Mouse (Mus musculus) urinary bladder, adult 18-20 months (tissue): ENCODE data around the gene Stfa1.
"Not testable (repeated sequence)": the region's sequence is repeated elsewhere in the genome, so short reads cannot be mapped to it uniquely, and the experiment has no call there.

Experiments used
- DNase-seq, 2 experiments: peaks; one replicate each; pipeline ENCODE4 v3.0.0; 2022; ENCODE audit warnings: low spot score in 2 of 2, mixed read lengths in 2 of 2

Gene Stfa1

DNA sequence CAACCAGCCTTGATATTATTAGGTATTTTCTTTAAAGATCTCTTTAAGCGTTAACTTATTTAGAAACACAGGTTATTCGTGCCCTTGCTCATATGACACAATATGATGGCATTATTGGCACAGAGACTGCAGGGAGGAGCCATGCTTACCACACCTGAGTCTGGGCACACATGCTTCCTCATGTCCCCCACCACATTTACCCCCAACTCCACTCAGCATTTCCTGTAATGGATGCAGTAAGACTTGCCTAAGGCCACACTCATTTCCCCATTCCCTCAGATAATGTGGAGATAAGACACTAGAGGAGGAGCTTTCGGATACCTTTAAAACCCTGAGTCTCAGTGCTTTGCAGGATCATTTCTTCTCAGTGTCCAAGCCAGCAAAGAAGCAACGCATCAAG is at the start of gene Stfa1:
TSS of gene Stfa1 (plus strand) at position 156 of the 400 bp plus-strand sequence.
- DNase-seq: not testable (repeated sequence)

DNA sequence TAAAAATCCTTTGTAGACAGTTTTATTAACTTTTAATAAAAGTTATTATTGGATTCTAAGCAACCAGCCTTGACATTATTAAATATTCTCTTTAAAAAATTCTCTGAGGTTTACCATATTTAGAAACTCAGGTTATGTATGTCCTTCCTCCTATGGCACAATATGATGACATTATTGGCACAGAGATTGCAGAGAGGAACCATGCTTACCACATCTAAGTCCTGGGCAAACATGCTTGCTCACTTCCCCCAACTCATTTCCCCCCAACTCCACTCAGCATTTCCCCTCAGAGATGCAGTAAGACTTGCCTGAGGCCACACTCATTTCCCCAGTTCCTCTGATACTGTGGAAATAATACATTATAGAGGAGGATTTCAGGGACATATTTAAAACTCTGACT is 16.2 kb upstream of the Stfa1 start:
- not testable (repeated sequence) for DNase-seq

DNA sequence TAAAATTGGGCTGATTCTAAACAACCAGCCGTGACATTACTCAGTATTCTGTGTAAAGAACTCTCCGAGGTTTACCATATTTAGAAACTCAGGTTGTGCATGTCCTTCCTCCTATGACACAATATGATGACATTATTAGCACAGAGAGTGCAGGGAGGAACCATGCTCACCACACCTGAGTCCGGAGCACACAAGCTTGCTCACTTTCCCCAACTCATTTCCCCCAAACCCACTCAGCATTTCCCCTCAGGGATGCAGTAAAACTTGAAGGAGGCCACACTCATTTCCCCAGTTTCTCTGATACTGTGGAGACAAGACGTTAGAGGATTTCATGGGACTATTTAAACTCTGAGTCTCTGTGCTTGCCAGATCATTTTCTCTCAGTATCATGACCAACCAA is 12.4 kb downstream of the Stfa1 start:
- DNase-seq: no peak

DNA sequence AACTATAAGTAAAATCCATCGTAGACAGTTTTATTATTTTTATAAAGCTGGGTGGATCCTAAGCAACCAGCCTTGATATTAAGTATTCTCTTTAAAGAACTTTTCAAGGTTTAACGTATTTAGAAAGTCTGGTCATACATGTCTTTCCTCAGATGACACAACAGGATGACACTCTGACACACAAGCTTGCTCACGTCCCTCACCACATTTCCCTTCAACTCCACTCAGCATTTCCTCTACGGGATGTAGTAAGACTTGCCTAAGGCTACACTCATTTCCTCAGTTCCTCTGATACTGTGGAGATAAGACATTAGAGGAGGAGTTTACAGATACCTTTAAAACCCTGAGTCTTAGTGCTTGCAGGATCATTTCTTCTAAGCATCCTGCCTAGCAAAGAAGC is 30.9 kb downstream of the Stfa1 start:
- DNase-seq: no peak

DNA sequence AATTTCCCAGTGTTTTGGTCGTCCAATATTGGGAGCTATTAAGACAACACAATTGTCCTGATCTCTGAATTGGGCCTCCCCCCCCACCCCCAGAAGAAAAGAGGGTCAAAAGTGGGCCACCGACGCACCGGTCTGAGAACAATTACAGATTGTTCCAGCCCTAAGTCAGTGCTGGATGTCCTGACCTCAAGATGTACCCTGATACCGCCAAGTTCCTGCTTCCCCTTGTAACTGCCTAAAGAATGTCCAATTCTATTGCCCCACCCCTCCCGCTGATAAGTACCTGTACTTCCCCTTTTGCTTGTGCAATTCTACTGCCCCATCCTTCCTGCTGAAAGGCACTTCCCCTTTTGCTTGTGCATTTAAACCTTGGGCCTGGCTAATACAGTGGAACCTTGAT is 39.4 kb downstream of the Stfa1 start:
- not testable (repeated sequence) for DNase-seq

DNA sequence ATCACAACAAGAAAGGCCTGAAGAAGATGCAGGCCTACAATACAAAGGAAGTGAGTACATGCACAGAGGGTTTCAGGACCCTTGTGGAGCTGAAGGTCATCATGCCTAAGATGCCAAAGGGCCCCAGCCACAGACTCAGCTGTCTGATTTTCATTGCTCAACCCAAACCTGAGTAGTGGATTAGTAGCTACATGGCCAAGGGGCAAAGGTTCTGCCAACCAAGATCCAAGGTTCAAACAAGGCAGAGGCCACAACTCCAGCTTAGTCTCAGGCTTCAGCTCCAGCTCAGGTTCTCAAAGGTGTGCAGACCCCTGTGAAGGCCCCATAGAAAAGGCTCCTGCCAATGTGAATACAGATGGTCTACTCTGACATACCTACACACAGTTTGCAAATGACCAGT is 42.5 kb downstream of the Stfa1 start:
- no peak for DNase-seq

DNA sequence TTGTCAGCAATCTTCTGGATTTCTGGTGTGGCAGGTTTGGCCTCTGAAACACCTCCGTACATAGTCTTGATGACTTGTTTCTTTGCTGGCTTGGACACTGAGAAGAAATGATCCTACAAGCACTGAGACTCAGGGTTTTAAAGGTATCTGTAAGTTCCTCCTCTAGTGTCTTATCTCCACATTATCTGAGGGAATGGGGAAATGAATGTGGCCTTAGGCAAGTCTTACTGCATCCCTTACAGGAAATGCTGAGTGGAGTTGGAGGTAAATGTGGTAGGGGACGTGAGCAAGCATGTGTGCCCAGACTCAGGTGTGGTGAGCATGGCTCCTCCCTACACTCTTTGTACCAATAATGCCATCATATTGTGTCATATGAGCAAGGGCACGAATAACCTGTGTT is 57.5 kb downstream of the Stfa1 start, which contains the start of gene BC117090:
TSS of gene BC117090 (minus strand) at position 101 of the 400 bp plus-strand sequence.
- DNase-seq: no peak
